Mouse (Mus musculus): Measurements from ENCODE around the gene Slc26a10. TPM values are rescaled to one million over a fixed set of nuclear protein-coding genes. Genes with fewer than 3 reads are reported as not detected.

Gene Slc26a10
- polyA plus RNA-seq, 1 experiment from 2014 or later: 0.36 TPM

DNA sequence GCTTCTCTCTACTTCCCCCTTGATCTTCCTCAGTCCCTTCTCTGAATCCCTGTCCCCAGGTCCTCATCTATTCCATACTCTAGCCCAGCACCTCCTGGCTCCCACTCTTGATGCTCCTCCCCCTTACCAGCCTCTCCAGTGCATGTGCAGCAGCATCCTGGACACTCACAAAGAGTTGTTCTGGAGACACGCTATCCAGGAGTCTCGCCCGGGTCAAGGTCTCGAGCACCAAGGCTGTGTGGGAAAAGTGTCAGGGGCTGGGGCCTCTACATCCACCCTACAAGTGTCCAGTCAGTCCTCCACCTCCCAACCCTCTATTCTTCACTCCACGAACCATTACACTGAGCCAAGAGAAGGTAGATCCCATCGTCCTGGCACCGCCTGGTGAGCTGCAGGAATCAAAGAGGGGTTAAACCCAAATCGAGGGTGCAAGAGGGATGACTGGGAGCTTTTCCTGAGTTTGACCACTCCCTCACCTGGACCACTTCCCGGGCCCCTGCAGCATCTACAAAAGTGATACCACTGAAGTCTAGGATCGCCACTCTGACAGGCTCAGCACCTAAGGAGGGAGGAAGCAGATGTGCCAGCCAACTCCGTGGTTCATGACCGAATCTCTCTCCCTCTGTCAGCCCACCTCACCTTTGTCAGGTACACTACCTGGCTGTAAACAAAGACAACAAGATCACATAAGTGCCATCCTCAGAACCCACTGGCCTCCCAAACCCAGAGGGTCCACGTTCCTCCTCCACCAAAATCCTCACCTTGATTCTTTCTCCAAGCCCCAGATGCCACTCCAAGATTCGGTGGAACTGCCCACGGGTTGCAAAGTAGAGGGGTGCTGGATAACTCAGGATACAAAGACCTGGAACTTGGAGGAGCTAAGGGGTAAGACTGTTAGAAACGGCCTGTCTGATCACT is 7.0 kb downstream of the Slc26a10 start:
- peaks cover 9% of the 10 kb centered on the region for H3K4me1 ChIP-seq (ENCODE audit: control insufficient read depth, insufficient read depth, low read length)
- H3K4me2 ChIP-seq (ENCODE audit: low read depth): no peak overlapping the region
- no peak overlapping the region for H3K4me3 ChIP-seq (ENCODE audit: low read depth, low read length)
- WGBS: 83% methylated on average over 16 of the region's 16 CpGs
- no peak for DNase-seq (ENCODE audit: low spot score)
- H3K27me3 ChIP-seq (ENCODE audit: control insufficient read depth, insufficient read depth, low read length): peaks cover 40% of the 10 kb centered on the region
- no peaks in the 10 kb centered on the region for H3K36me3 ChIP-seq (ENCODE audit: control insufficient read depth, insufficient read depth, low read length)
- H3K27ac ChIP-seq (ENCODE audit: low read depth, low read length): no peak overlapping the region
- ATAC-seq (ENCODE audit: insufficient read depth, low FRiP score, low TSS enrichment): no peak
- H3K9ac ChIP-seq (ENCODE audit: low read length): no peak overlapping the region
- H3K9me3 ChIP-seq (ENCODE audit: control insufficient read depth, low read length): no peaks in the 10 kb centered on the region

DNA sequence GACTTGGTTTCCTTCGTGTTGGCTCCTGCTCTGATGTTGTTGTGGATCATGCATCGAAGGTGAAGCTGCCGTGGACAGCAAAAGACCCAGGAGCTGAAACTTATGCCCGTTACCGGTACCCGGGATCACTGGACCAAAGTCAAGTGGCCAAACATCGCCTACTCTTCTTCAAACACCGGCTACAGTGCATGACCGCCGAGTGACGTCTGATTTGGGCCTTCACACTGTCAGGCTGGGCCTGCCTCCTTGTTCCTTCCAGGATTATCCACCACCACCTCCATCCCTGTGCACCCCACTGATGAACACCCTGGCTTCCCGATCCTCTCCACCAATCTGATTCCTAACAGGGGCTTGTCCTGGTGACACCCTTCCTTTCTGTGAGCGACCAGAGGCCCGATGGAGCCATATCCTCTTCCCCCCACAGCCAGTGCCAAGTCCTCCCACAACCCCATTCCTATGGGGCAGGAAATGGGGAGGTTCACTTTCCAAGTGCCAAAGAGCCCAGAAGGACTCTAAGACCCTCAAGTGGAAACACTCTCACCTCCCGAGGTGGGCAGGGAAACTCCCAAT is 8.7 kb downstream of the Slc26a10 start:
- H3K4me2 ChIP-seq (ENCODE audit: low read depth): no peak overlapping the region
- no peaks in the 10 kb centered on the region for H3K36me3 ChIP-seq (ENCODE audit: control insufficient read depth, insufficient read depth, low read length)
- H3K9ac ChIP-seq (ENCODE audit: low read length): no peak overlapping the region
- peaks cover 4% of the 10 kb centered on the region; the same call in 1 of the 2 replicates for H3K4me1 ChIP-seq (ENCODE audit: control insufficient read depth, insufficient read depth, low read length)
- H3K4me3 ChIP-seq (ENCODE audit: low read depth, low read length): no peak overlapping the region
- 91% methylated on average over 15 of the region's 15 CpGs for WGBS
- no peak for ATAC-seq (ENCODE audit: insufficient read depth, low FRiP score, low TSS enrichment)
- no peaks in the 10 kb centered on the region for H3K9me3 ChIP-seq (ENCODE audit: control insufficient read depth, low read length)
- H3K27ac ChIP-seq (ENCODE audit: low read depth, low read length): no peak overlapping the region
- H3K27me3 ChIP-seq (ENCODE audit: control insufficient read depth, insufficient read depth, low read length): peaks cover 44% of the 10 kb centered on the region
- DNase-seq (ENCODE audit: low spot score): no peak

DNA sequence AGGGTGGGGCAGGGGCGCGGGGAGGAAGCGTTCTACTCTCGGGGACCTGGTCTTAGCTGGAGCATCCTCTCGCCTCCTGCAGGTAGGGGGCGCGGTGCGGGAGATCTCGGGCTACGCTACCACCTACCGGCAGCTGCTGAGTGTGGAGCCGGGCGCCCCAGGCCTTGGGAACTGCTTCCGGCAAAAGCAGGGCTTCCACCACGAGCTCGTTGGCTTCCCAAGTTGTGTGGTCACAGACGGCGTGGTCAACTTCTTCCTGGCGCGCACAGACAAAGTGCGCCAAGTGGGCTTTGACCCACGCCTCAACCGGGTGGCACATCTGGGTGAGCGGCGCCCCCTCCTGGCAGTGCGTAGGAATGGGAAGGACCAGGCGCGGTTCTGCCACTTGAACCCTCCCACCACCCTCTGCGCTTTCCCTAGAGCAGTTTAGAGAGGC is 9.6 kb downstream of the Slc26a10 start:
- Histone ChIP-seq H3K4me1 (ENCODE audit: control insufficient read depth, insufficient read depth, low read length) (peaks cover 4% of the 10 kb centered on the region; the same call in 1 of the 2 replicates), H3K9me3 (ENCODE audit: control insufficient read depth, low read length) (no peaks in the 10 kb centered on the region), H3K36me3 (ENCODE audit: control insufficient read depth, insufficient read depth, low read length) (no peaks in the 10 kb centered on the region), H3K4me3 (ENCODE audit: low read depth, low read length) (peak overlapping the region; percentile 25), H3K27ac (ENCODE audit: low read depth, low read length) (no peak overlapping the region), H3K4me2 (ENCODE audit: low read depth) (peak overlapping the region; percentile 45), H3K9ac (ENCODE audit: low read length) (no peak overlapping the region), H3K27me3 (ENCODE audit: control insufficient read depth, insufficient read depth, low read length) (peaks cover 51% of the 10 kb centered on the region)
- WGBS: under 1% methylated on average over 29 of the region's 29 CpGs
- ATAC-seq (ENCODE audit: insufficient read depth, low FRiP score, low TSS enrichment): peak; percentile 54; the same call in 1 of the 2 replicates
- peak; percentile 81 for DNase-seq (ENCODE audit: low spot score)

DNA sequence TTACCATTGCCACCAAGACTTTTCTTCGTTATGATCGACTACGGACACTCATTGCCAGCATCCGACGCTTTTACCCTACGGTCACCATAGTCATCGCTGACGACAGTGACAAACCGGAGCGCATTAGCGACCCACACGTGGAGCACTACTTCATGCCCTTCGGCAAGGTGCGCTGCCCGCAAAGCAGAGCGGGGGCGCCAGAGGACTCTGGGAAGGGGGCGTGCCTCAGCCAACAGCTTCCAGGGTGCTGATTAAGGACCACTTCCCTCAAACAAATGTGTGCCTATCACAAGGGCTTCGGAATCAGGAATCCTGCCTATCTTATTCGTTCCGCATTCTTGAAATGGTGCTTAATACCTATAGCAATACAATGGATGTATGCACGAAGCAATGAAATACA is 10.4 kb downstream of the Slc26a10 start:
- Histone ChIP-seq H3K4me3 (ENCODE audit: low read depth, low read length) (no peak overlapping the region), H3K27me3 (ENCODE audit: control insufficient read depth, insufficient read depth, low read length) (peaks cover 55% of the 10 kb centered on the region), H3K36me3 (ENCODE audit: control insufficient read depth, insufficient read depth, low read length) (no peaks in the 10 kb centered on the region), H3K27ac (ENCODE audit: low read depth, low read length) (no peak overlapping the region), H3K4me1 (ENCODE audit: control insufficient read depth, insufficient read depth, low read length) (peaks cover 9% of the 10 kb centered on the region; the same call in 1 of the 2 replicates), H3K9ac (ENCODE audit: low read length) (no peak overlapping the region), H3K4me2 (ENCODE audit: low read depth) (peak overlapping the region; percentile 45), H3K9me3 (ENCODE audit: control insufficient read depth, low read length) (no peaks in the 10 kb centered on the region)
- DNase-seq (ENCODE audit: low spot score): peak; percentile 57
- ATAC-seq (ENCODE audit: insufficient read depth, low FRiP score, low TSS enrichment): no peak
- 2% methylated on average over 22 of the region's 22 CpGs for WGBS

DNA sequence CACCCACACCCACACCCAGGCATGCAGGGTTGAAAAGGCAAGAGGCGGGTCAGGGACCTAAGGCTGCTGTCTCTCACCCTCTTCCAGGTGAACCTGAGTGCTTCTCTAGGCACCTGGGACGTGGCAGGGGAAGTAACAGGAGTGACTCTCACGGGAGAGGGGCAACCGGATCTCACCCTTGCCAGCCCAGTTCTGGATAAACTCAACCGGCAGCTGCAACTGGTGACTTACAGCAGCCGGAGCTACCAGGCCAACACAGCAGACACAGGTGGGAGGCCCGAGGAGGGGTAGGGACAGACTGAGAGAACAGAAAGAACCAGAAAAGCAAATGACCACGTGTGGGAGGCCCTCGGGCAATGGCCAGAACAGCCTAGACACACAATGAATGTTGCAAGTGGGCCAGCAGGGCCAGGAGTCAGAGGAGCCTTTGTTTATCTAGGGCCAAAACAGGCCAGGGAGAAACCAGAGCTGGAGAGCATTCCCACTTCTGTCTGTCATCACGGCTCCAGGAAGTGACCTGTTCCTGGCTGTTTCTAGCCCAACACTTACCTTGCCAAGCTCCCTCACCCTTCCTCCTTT is 12.7 kb downstream of the Slc26a10 start:
- DNase-seq (ENCODE audit: low spot score) (no peak), ATAC-seq (ENCODE audit: insufficient read depth, low FRiP score, low TSS enrichment) (no peak)
- Histone ChIP-seq H3K4me1 (ENCODE audit: control insufficient read depth, insufficient read depth, low read length) (peaks cover 9% of the 10 kb centered on the region; the same call in 1 of the 2 replicates), H3K27ac (ENCODE audit: low read depth, low read length) (no peak overlapping the region), H3K4me3 (ENCODE audit: low read depth, low read length) (no peak overlapping the region), H3K36me3 (ENCODE audit: control insufficient read depth, insufficient read depth, low read length) (no peaks in the 10 kb centered on the region), H3K9ac (ENCODE audit: low read length) (no peak overlapping the region), H3K27me3 (ENCODE audit: control insufficient read depth, insufficient read depth, low read length) (peaks cover 55% of the 10 kb centered on the region), H3K9me3 (ENCODE audit: control insufficient read depth, low read length) (no peaks in the 10 kb centered on the region), H3K4me2 (ENCODE audit: low read depth) (no peak overlapping the region)
- WGBS: 57% methylated on average over 10 of the region's 10 CpGs

DNA sequence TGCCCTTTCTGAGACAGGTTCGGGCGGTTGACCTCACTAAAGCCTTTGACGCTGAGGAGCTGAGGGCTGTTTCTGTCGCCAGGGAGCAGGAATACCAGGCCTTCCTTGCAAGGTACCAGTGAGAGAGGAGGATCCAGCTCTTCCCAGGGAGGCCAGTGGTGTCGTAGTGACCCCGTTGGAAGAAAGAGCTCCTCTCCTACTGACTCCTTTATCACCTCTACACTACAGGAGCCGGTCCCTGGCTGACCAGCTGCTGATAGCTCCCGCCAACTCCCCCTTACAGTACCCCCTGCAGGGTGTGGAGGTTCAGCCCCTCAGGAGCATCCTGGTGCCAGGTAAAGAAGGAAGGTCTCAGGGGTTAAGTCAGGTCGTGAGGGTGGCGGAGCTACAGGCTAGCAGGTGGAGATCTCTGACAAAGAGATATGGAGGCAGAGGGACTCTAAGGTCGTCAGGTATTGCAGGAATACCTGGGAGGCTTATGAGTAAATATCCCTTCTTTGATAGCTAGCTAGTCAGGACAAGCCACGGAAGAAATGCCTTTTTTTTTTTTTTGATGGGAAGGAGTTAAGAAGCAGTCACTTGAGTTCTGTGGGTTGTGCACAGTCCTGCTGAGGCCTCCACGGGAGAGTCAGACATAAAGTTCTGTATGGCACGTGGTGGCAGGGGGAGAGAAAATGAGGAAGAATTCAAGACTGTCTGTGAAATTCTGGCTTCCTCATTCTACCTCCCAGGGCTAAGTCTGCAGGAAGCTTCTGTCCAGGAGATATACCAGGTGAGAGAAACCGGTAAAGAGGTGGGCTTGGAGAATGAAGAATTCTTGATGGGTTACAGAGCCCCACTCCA is 13.5 kb downstream of the Slc26a10 start:
- DNase-seq (ENCODE audit: low spot score) (no peak), ATAC-seq (ENCODE audit: insufficient read depth, low FRiP score, low TSS enrichment) (no peak)
- Histone ChIP-seq H3K9me3 (ENCODE audit: control insufficient read depth, low read length) (no peaks in the 10 kb centered on the region), H3K4me1 (ENCODE audit: control insufficient read depth, insufficient read depth, low read length) (peaks cover 9% of the 10 kb centered on the region; the same call in 1 of the 2 replicates), H3K36me3 (ENCODE audit: control insufficient read depth, insufficient read depth, low read length) (no peaks in the 10 kb centered on the region), H3K9ac (ENCODE audit: low read length) (peak overlapping the region; percentile 67), H3K4me2 (ENCODE audit: low read depth) (peak overlapping the region; percentile 97), H3K27ac (ENCODE audit: low read depth, low read length) (no peak overlapping the region), H3K27me3 (ENCODE audit: control insufficient read depth, insufficient read depth, low read length) (peaks cover 55% of the 10 kb centered on the region), H3K4me3 (ENCODE audit: low read depth, low read length) (peak overlapping the region; percentile 58)
- WGBS: 22% methylated on average over 15 of the region's 15 CpGs

DNA sequence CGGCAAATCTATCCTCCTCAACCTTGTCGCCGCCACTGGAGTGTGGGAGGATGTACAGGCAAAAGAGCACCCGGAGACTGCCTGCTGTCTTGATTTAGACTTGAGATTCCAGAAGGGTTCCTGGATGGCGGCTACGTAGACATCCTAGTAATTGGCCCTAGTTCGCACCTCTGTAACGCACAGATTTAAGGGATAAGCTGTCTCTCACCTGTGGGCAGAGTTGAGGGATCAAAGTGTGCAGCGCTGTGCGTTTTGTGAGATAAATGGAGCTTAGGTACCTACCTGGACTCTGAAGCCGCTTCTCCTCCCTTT is 14.1 kb downstream of the Slc26a10 start:
- H3K4me3 ChIP-seq (ENCODE audit: low read depth, low read length): peak overlapping the region; percentile 58
- H3K36me3 ChIP-seq (ENCODE audit: control insufficient read depth, insufficient read depth, low read length): no peaks in the 10 kb centered on the region
- peak overlapping the region; percentile 97 for H3K4me2 ChIP-seq (ENCODE audit: low read depth)
- peaks cover 51% of the 10 kb centered on the region for H3K27me3 ChIP-seq (ENCODE audit: control insufficient read depth, insufficient read depth, low read length)
- H3K4me1 ChIP-seq (ENCODE audit: control insufficient read depth, insufficient read depth, low read length): peaks cover 9% of the 10 kb centered on the region; the same call in 1 of the 2 replicates
- peak overlapping the region; percentile 67 for H3K9ac ChIP-seq (ENCODE audit: low read length)
- DNase-seq (ENCODE audit: low spot score) (no peak), ATAC-seq (ENCODE audit: insufficient read depth, low FRiP score, low TSS enrichment) (no peak)
- no peak overlapping the region for H3K27ac ChIP-seq (ENCODE audit: low read depth, low read length)
- no peaks in the 10 kb centered on the region for H3K9me3 ChIP-seq (ENCODE audit: control insufficient read depth, low read length)
- WGBS: 4% methylated on average over 11 of the region's 11 CpGs

All from neural tube, embryonic 11.5 days (tissue).